Mouse (Mus musculus): ENCODE measurements at regions not wholly inside any gene's neighbourhood (a gene's known extent, or its start where the extent isn't known, plus 50 kb on each side); places are given as distances from the start of the nearest gene placed in this dataset.

DNA sequence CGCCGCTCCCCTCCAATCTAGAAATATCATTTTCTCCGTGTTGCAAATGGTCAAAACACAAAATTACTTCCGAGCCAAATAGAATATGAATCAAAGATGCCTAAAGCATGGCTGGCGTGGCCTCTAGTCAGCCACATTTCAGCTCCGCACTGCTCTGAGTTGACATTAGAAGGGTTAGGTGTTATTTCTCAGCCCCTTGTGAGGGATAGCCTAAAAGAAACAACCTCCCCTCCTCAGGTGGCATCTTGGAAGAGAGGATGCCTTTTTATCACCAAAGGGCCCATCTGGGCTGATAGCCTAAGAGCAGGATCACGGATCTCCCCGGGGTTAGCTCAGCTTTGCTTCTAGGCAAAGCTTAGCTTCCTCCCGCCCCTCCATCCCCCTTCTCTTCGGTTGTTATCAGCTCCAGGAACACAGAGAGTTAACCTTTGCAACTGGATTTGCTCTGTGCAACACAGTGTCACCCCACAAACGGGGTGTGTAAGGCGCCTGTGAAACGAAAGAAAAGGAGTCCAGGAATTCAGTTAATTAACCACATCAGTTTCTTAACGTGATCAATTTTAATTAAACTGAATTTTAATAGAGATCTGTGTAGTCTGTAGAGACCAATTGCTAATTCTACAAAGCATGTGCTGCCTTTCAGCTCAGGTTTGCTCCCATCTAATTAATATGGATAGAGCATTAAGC lies 180.6 kb upstream of the Mpped2 start:
- TF ChIP-seq CTCF (IDR thresholded peaks at IDR 0.05) (no peak), POLR2A (IDR thresholded peaks at IDR 0.05; ENCODE audit: insufficient read depth, low read depth, low read length) (no peak), EP300 (IDR thresholded peaks at IDR 0.05; ENCODE audit: insufficient read depth, low read depth, low read length) (no peak)
